Mouse (Mus musculus): ENCODE data around the gene Arhgef5.

Arhgef5 gene

DNA sequence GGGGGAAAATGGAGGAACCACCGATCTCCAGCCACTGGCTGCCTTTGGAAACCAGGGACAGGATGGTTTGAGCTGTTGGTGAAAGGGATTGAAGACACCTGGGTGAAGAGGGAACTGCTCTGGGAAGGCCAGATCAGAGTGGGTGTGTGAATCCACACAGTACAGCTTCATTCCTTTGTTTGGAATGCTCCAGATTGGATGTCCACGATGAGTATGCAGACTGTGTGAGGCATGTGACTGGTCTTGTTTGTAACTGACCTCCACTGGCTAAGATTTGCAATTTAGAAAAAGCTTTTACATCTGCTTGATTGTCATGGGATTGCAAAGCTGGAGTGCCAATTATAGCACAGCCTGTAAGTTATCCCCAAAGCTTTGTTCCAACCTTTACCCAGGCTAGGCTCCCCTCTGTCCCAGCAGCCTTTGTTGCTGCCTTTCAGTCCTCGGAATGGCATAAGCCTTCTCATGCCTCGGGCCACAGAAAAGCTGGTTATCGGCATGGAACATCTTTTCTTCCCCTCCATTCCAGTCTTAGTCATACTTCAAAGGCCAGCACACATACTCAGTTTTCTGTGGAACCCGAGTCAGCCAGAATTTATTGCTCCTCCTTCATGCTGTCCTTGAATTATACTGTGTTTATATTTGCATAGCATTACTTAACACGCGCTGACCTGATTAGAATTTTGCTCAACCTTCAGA is 47.7 kb downstream of the Arhgef5 start:
- DNase-seq (ENCODE audit: extremely low read depth, low read depth), result no peak

DNA sequence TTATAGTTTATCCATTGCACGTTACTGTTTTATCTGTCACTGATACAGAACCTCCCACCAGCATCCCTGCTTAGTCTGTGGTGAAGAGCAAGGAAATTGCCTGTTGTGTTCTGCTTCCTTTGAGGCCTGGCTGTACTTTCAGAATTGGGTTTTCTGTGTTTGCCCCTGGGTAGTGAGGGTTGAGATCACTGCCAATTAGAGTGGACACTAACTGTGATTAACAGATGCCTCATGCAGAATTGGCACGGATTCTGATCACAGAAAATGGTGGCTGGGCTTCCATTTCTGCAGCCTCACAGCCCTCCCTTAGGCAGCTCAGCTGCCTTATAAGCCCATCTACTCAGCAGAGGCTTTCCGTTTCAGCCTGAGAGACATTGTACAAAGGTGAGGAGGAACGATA is 68.1 kb downstream of the Arhgef5 start:
- no peak for DNase-seq (ENCODE audit: extremely low read depth, low read depth)

DNA sequence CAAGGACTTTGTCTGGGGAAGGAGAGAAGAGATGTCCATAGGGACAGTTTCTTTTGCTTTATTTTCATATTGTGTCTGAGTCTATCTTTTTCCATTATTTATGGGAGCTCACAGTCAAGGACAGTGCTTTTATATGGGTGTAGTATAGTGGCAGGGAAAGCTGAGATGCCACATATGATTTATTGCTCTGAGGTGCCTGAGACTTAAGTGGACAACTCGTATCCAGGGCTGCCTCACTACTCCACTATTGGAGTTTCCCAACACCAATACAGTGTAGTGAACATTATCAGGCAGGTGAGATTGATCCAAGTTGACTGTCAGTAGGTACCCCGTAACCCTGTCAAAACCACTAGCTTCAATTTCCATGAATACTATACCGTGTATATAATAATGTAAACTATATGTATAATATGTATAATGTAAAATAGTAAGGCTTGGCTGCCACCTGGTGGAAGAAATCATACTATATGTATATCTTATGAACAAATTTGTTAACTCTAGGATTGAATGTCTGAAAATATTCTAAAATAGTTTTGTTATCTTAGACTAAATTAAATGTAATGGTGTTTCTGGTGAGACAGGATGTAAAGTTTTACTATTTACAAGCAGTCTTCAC is 70.3 kb downstream of the Arhgef5 start:
- DNase-seq (ENCODE audit: extremely low read depth, low read depth), result peak; percentile 4

DNA sequence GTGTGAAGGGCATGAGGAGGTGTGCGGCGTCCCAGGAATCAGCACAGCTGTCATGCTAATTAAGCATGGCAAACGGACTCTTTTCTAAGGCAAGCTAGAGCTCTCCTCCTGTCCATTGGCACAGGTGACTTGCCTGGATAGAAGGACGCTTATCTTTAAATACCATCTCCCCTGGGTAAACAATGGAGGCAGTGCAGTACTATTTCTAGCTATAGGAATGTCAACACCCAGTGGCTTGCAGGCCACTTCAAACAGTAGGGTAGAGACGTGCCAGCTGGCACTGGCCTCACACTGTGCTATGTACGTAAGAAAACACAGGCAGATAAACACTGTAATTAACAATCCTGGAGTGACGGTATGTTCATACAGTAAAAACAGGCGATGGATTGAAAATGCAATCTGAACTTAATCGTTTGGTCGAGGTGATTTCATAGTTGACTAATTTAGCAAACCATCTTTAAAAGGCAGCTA is 72.1 kb downstream of the Arhgef5 start:
- no peak for DNase-seq (ENCODE audit: extremely low read depth, low read depth)

DNA sequence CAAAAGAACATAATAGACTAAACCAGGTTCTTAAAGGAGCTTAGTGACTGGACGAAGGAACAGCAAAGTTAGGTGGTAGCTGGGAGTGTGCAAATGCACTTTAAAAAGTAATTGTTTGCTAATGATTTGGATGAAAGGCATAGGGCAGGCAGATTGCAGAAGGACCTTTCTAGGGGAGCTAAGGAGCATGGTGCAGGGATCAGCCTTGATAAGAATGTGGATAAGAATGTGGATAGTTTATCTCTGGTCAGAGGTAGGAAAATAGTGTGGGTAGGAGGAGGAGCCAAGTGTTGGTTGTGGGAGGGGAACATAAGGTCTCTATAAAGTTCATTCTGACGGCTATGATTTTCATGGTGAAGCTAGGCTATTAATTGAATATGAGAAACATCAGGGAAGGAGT is 73.4 kb downstream of the Arhgef5 start:
- DNase-seq (ENCODE audit: extremely low read depth, low read depth), result no peak

Data from MEL-GATA-1-ER (cell line).